Mouse (Mus musculus) bone marrow macrophage, adult 2 months (primary cell): ENCODE measurements around the gene Pdzd2.

Source experiments
- CTCF ChIP-seq: IDR thresholded peaks from 2 replicates; pipeline ENCODE4 v1.5.1; 2012; ENCODE audit warnings: low read depth, mild to moderate bottlenecking, low read length, moderate library complexity
- POLR2A ChIP-seq: IDR thresholded peaks from 2 replicates; pipeline ENCODE4 v1.6.1; 2012; ENCODE audit warnings: mild to moderate bottlenecking, low read depth, low read length, borderline replicate concordance

GRCm38 (mm10) chr15:12697741-12698140 lies 42.0 kb downstream of the Pdzd2 start:
- TF ChIP-seq CTCF (no peak), POLR2A (no peak)
